Mouse (Mus musculus) testis, adult 2 months (tissue): ENCODE measurements around the gene Gm17571. TPM values are rescaled to one million over a fixed set of nuclear protein-coding genes. Genes with fewer than 3 reads are reported as not detected.

Experiments
- H3K27ac ChIP-seq: fragments of 200-500 bp; 2 replicates; pipeline ENCODE4 v1.5.1; 2012; ENCODE audit warnings: low read depth, low read length; ENCODE audit not compliant: control insufficient read depth, insufficient read depth
- H3K27me3 ChIP-seq: fragments of 200-500 bp; 2 replicates; pipeline ENCODE4 v1.6.1; 2012; ENCODE audit warnings: mild to moderate bottlenecking, low read length, moderate library complexity; ENCODE audit not compliant: control insufficient read depth, insufficient read depth
- H3K36me3 ChIP-seq: fragments of 200-500 bp; 2 replicates; pipeline ENCODE4 v1.6.1; 2012; ENCODE audit warnings: mild to moderate bottlenecking, low read length; ENCODE audit not compliant: control insufficient read depth, insufficient read depth
- H3K4me1 ChIP-seq: fragments of 200-500 bp; 2 replicates; pipeline ENCODE4 v1.6.1; 2012; ENCODE audit warnings: low read length; ENCODE audit not compliant: control insufficient read depth, insufficient read depth
- H3K4me3 ChIP-seq: fragments of 200-500 bp; 2 replicates; pipeline ENCODE4 v1.5.1; 2012; ENCODE audit warnings: low read depth, mild to moderate bottlenecking, low read length, moderate library complexity, mixed read lengths; ENCODE audit not compliant: control insufficient read depth
- CTCF ChIP-seq: fragments of 200-500 bp; IDR thresholded peaks from 2 replicates; pipeline ENCODE4 v1.5.1; 2012; ENCODE audit warnings: low read depth, mild to moderate bottlenecking, inconsistent platforms, low read length, moderate library complexity; ENCODE audit not compliant: control insufficient read depth, insufficient read depth, insufficient replicate concordance
- POLR2A ChIP-seq: fragments of 200-500 bp; IDR thresholded peaks from 2 replicates; pipeline ENCODE4 v1.6.1; 2012; ENCODE audit warnings: low read depth, mild to moderate bottlenecking, inconsistent platforms, low read length, moderate library complexity; ENCODE audit not compliant: control insufficient read depth
- polyA plus RNA-seq: library from polyadenylated mRNA; depleted of rRNA; stranded (reverse); fragments of >200 nt; gene quantifications from 2 replicates; pipeline ENCODE4 v1.2.3, GENCODE M21; 2012; rRNA removed

Gene Gm17571
- polyA plus RNA-seq, result not detected in 2 replicates

DNA sequence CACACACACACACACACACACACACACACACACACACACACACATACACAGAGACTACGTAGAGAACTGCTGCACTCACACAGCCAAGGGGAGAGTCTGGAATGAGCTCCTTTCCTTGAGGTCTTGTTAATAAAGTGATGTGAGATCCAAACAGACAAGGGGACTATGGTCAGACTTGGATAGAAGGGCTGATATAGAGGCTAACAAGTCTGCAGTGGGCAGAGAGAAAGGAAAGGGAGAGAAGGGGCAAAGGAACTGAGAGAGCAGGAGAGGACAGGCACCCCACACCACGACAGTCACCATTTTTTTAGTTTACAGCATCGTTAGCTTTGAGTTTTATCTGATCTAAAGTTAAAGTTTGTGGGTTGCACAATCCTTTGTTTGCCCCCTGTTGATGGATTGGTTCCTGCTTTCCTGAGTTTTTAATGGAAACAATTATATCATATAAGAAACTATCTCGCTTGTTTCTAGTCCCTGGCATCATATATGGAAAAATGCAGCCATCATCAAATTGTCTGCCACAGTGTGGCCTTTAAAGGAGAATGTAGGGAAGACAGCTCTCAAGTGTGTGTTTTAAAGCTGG, at the start of gene Gm17571:
Gene Gm17571 (minus strand): TSS at position 51 of the 583 bp plus-strand sequence.
- Histone ChIP-seq H3K27ac (no peak within 1 kb of the TSS), H3K27me3 (no peaks in the 10 kb centered on the region), H3K4me1 (no peaks in the 10 kb centered on the region), H3K36me3 (no peaks in the 10 kb centered on the region), H3K4me3 (no peak within 1 kb of the TSS)
- TF ChIP-seq POLR2A (no peak), CTCF (no peak)

GRCm38 (mm10) chr9:13495530-13495929, 49.0 kb upstream of the Gm17571 start:
- TF ChIP-seq CTCF (no peak), POLR2A (no peak)
- no peak overlapping the region for H3K4me3 ChIP-seq
- H3K27ac ChIP-seq, result no peak overlapping the region
- no peaks in the 10 kb centered on the region for H3K36me3 ChIP-seq
- no peaks in the 10 kb centered on the region for H3K27me3 ChIP-seq
- H3K4me1 ChIP-seq, result no peaks in the 10 kb centered on the region

DNA sequence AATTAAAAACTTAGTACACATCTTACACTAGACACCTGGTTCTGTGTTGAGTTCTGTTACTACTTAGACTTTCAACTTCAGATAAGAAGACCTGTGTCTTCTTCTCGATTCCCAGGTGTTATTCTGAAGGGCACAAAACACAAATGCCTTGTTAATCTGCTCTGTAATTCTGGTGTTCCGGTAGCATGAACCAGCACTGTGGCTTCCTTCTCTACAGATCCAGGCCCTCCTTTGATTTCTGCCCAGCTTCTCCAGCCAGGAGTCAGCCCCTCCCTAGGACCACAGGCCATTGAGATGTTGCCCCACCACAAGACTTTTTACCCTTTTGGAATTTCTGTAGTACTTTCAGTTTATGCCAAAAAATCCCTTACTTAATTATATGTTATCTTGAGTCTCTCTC, 47.2 kb upstream of the Gm17571 start:
- Histone ChIP-seq H3K36me3 (no peaks in the 10 kb centered on the region), H3K27ac (no peak overlapping the region), H3K4me3 (no peak overlapping the region), H3K27me3 (no peaks in the 10 kb centered on the region), H3K4me1 (no peaks in the 10 kb centered on the region)
- TF ChIP-seq POLR2A (no peak), CTCF (no peak)

DNA sequence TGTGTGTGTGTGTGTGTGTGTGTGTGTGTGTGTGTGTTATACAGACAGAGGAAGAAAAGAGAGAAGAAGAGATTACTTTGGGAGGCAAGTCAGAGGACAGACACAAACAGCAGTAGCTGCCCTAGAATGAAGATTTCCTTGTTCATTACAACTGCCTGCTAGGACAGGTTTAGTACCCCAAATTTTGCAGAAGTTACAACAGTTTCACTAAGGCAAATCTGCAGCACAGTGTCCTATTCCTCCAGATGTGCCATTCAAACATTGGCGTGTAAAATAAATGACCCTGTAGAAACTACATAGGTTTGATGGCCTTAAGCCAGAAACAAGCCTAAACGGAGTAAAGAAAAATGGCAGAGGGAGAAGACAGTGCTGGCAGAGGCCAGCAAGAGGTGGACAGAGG, 46.3 kb upstream of the Gm17571 start:
- Histone ChIP-seq H3K27me3 (no peaks in the 10 kb centered on the region), H3K4me3 (no peak overlapping the region), H3K27ac (no peak overlapping the region), H3K36me3 (no peaks in the 10 kb centered on the region), H3K4me1 (no peaks in the 10 kb centered on the region)
- TF ChIP-seq POLR2A (no peak), CTCF (no peak)

DNA sequence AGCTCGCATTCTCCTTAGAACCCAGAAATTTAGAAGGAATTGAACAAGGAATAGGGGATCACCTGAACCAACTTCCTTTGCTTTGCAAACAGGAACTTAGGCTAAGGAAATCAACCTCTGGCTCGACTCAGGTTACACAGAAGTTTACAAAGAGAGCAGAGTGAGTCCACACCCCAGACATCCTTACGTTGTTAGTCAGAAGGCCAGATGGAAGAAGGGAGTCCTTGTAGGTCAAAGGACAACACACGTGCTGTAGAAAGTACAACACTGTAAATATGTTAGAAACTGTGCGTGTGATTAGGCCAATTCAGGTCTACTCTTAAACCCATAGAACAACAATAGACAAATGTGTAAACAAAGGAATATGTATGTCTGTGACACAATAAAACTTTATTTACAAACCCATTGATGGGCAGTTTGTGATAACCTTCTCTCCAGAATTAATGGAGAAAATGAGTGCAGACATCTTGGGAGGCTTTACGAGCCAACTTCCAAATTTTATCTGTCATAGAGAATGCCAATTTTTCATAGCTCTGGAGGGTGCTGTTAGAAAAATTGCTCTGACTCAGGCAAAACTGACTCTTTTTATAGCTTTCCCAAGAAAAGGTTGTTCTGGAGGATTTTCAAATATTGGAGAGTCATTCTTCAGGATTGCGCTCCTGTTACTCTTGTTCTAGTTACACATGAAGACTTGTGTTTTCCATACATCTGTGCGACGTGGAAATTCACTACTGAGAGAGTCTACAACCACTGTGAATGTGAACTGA, 45.5 kb upstream of the Gm17571 start:
- no peak for TF ChIP-seq POLR2A
- no peak for TF ChIP-seq CTCF

DNA sequence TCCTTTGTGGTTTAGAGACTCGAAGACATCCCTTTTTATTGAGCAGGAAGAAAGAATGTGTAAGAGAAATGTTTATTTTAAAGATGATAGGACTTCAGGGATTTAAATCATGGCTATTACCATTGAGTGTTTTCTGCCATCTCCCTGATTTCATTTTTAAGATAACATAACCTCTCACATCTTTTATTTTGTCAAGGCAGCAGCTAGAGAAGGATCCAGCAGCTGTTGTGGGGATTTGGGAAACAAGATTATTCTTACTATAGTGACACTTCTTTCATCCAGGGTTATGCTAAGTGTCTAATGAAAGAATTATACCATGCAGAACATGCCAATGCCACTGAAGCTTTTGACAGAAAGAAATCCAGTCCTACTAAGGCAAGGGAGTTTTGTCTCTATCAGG, 44.6 kb upstream of the Gm17571 start:
- no peaks in the 10 kb centered on the region for H3K27me3 ChIP-seq
- no peaks in the 10 kb centered on the region for H3K4me1 ChIP-seq
- H3K4me3 ChIP-seq, result no peak overlapping the region
- no peaks in the 10 kb centered on the region for H3K36me3 ChIP-seq
- no peak for TF ChIP-seq POLR2A
- no peak for TF ChIP-seq CTCF
- H3K27ac ChIP-seq, result no peak overlapping the region

More for the DNA sequence above, 45.5 kb upstream of the Gm17571 start:
- Histone ChIP-seq H3K27me3 (no peaks in the 10 kb centered on the region), H3K4me3 (no peak overlapping the region), H3K27ac (no peak overlapping the region), H3K4me1 (no peaks in the 10 kb centered on the region), H3K36me3 (no peaks in the 10 kb centered on the region)

DNA sequence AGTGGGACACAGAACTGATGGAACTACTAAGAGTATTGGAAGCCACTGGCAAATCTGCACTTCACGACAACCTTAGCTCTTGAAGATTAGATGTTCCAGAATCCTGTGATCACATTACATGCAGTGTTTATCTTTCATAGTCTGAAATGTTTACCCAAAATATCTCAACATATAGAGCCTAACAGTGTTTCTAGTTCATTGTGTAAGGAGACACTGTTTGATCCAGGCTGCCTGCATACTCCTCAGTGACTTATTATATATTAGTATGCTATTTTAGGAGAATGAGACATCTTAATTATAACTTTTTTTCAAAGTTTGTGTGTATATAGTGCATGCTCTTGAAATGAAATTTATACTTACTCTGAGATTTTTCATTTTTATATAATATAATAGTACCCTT, 39.4 kb upstream of the Gm17571 start:
- TF ChIP-seq POLR2A (no peak), CTCF (no peak)
- H3K4me1 ChIP-seq, result no peaks in the 10 kb centered on the region
- no peak overlapping the region for H3K4me3 ChIP-seq
- H3K27me3 ChIP-seq, result no peaks in the 10 kb centered on the region
- H3K36me3 ChIP-seq, result no peaks in the 10 kb centered on the region
- H3K27ac ChIP-seq, result no peak overlapping the region
